Mouse (Mus musculus): ENCODE results near the gene Osbpl10.

Gene Osbpl10

DNA sequence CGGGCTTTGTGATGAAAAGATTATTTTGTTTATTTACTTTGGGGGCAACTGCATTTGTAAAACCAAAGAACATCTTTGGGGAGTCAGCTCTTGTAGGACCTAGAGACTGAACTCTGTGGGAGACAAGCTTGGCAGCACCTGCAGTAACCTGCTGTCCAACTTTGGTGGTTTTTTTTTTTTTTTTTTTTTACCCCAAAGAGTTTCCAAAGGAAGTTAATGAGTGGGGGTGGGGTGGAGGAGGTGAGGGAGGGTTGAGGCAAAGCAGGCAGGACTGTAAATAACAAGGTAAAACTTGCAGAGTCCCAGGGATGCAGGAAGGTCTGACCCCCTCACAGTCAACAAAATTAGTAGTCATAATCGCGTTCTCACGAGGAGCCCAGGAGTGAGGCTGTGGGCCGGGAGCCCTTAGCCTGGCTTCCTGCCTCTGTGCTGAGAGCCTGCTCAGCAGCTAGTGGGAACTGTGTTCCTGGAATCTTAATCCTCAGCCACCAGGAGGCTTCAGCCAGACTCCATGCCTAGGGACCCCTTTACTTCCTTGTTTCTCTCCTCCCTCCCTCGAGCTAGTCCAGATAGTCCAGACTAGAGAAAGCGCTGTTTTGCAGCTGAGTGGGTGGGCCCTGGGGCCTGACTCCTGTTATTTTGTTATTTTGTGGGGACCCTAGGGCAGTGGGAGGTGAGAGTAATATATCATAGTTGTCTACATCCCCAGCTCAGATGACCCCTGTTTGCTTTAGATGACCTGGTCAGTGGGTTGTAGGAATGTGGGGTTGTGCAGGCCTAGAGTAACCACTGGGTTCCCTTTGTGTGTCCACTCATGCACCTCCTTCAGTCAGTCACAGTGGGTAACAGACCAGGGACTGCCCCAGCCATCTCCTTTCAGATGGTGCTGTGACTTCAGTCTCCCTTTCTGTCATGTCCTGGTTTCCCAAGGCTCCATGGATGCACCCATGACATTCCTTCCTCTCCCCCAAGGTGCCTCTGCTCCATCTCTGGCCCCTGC lies 236.5 kb downstream of the Osbpl10 start:
- no peak for DNase-seq (ENCODE audit: low read depth, low spot score)

DNA sequence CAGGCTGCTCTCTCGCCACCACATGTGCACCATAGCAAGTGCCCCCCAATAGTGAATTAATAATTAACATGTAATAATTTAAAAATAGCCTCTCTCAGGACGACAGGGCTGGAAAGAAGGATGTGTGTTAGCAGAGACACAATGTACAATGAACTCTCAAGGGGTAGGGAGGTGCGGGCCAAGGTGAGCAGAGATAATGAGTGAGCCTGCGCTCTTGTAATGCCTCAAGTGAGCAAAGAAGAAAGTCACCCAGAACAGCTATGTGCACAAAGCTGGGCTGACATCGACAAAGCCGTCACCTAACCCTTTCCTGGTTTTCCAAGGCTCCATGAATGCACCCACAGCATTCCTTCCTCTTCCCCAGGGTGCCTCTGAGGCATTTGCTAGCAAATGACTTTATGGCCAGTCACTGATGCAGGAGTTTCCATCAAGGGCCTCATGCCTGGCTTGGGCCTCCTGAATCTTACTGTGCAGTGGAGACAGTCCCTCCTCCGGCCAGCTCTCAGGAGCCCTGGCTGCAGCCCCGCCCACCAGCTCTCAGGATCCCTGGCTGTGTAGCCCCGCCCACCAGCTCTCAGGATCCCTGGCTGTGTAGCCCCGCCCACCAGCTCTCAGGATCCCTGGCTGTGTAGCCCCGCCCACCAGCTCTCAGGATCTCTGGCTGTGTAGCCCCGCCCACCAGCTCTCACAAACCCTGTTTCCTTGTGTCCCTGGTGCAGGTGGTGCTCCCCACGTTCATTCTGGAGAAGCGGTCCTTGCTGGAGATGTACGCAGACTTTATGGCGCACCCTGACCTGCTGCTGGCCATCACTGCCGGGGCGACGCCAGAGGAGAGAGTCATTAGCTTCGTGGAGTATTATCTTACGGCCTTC lies 237.7 kb downstream of the Osbpl10 start:
- DNase-seq (ENCODE audit: low read depth, low spot score), result peak; percentile 23

DNA sequence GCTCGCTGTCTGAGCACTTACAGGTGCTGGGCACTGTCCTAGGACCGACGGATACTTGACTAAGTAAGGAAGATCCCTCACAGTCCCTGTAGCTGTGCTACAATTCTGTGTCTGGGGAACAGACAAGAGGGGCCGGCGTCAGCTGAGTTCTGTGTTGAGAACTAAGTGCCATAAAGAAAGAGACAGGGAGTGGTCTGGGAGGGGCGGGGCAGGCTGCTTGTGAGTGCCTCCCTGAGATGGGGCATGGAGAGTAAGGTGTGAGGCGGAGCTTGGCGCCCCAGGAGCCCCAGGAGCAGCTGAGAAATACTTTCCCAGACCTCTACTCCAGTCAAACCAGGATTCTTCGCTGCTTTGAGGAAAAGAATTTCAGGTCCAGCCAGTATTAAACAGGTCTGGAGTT lies 239.6 kb downstream of the Osbpl10 start:
- no peak for DNase-seq (ENCODE audit: low read depth, low spot score)

DNA sequence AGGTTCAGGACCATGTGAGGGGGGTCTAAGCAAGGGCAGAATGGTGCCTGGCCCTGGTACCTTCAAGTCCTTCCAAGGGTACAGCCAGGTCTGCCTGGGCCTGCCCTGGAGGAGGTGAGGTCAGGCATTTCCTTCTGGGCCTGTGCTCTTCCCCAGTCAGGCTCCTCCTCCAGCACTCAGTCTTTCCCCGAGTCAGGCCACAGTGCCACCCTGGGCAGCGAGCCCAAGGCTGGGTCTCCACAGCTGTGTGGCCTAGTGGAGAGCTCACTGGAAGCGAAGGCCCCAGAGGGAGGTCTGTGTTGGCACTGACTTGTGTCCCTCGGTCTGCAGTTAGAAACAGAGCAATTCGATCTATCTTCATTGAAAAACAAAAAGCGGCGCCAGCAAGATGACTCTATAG lies 242.1 kb downstream of the Osbpl10 start:
- no peak for DNase-seq (ENCODE audit: low read depth, low spot score)

DNA sequence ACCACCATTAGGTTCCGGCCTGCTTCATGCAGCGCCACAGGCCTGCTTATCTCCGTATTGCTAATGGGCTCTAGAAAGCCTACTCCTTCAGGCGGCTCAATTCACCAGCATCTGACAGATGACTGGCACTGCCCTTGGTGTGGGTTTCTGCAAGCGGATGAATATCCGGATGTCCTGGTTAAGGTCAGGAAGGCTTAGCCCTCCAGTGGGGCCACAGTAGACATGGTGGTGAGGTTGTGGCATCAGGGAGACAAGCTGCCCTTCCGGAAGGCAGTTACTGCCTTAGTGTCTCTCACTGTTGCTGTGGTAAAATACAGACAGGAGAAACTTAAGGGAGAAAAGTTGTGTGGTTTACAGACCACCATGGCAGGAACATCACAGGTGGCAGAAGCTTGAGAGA lies 242.9 kb downstream of the Osbpl10 start:
- DNase-seq (ENCODE audit: low read depth, low spot score), result no peak

DNA sequence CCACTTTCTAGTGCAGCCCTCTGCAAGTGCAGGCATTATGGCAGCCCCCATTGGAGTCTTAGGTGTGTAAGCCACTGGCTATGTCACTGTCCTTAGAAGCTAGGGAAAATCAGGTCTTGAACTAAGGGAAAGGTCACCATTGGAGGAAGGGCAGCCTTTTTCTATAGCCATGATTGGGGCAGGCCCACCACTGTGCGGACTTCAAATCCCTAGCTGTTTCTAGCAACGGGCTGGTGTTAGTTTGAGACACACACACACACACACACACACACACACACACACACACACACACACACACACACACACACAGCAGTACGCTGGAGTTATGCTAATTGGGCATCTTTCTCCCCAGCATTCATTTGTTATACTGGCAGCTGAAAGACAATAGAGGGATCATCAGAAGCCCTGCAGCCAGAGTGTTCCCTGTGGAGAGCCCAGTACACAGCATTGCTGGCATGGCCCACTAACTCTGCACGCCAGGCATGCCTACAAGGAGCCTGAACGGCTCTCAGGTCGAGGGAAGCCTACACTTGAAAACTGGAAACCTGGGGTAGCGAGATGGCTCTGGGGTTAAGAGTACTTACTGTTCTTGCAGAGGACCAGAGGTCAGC lies 246.5 kb downstream of the Osbpl10 start:
- DNase-seq (ENCODE audit: low read depth, low spot score), result no peak

DNA sequence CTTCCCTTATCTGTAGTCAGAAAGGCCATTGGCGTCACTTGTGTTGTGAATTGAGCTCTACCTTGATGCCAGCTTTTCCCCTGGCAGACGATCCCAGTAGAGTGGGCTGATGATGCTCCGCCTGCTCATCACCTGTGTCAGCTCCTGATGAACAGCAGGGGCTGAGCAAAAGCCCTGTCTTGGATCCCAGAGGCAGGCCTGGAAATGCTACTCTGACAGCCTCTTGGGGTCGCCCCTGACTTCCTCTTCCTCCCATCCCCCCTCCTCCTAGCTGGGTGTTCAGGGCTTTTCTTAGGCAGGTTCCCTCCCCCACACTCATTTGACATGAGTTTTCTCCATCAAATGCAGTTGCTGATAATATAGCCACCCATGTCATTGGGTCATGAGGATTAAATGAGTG lies 250.8 kb downstream of the Osbpl10 start:
- DNase-seq (ENCODE audit: low read depth, low spot score), result no peak

DNA sequence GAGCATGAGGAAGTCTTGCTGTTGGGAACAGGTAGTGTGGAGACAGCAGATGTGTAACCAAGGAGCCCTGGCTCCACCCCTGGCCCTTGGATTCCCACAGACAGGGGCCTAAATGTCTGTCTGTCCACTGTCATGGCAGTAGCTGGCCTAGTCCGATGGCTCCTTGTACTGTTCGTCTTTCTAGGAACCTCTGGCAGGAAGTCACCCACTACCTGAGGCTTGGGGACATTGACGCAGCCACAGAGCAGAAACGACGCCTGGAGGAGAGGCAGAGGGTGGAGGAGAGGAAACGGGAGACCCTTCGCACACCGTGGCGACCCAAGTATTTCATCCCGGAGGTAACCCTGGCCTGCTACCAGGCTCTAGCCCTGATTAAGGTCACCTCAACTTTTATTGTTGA lies 251.3 kb downstream of the Osbpl10 start:
- DNase-seq (ENCODE audit: low read depth, low spot score), result no peak

DNA sequence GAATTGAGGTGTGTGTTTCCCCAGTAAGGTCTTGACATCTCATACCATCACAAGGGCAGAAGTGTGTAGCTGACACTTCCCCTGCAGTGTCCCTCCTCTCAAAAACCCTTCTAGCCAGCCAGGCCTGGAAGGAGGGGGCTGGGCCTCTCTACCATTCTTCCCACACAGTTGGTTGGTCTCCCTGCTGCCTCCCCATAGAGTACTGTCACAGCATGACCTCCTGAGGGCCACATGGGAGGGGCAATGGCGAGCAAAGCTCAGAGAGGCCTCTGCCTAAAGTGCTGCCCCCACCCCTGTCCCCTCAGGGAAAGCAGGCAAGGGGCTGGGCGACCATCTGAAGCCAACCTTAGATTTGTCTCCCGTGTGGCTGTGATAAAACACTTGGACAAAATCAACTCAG lies 251.8 kb downstream of the Osbpl10 start:
- no peak for DNase-seq (ENCODE audit: low read depth, low spot score)

DNA sequence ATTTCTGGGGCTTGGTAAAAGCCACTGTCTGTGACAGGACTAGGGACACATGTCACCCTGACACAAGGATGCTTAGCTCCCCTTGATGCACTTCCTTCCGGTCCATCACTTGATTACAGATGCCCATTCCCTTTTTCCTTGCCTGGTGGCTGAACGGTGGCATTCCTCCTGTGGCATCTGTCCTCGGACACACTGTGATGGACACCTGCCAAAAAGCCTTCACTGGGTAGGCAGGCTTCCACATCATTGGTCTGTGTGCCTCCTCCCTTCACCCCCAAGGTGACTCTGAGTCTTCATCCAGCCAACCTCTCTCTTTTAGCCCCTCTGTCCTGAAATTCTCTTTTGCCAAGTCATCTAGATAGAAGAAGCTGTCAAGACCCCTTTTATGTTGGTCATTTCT lies 253.1 kb downstream of the Osbpl10 start:
- DNase-seq (ENCODE audit: low read depth, low spot score), result no peak

DNA sequence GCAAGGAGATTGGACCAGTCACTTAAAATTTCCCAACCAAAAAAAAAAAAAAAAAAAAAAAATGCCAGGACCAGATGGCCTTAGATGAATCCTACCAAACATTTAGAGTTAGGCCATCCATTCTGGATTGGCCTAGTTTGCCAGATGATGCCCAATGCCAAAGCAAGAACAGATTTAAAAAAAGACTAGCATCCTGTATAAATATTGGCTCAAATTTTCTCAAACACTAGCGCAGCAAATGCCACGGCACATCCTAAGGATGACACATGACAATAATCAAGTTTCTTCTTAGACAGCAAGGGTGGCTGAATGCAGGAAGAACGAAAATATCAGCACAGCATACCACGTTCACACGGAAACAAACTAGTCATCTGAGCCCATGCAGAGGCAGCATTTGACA lies 255.4 kb downstream of the Osbpl10 start:
- DNase-seq (ENCODE audit: low read depth, low spot score), result no peak

DNA sequence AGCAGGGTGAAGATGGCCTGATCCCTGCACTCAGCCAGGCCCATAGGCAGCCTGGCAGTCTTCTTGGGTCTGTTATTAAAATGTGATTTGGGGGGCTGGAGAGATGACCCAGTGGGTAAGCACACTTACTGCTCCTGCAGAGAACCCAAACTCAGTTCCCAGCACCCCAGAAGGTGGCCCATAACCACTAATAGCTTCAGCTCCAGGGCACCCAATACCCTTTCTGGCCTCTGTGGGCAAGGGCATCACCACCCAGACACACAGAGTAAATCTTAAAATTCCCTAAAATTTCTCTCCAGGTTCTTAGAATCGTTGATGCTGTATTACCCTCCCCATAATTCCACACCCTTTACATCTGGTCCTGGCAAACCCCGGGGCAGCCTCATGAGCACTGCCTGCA lies 256.2 kb downstream of the Osbpl10 start:
- DNase-seq (ENCODE audit: low read depth, low spot score), result no peak

DNA sequence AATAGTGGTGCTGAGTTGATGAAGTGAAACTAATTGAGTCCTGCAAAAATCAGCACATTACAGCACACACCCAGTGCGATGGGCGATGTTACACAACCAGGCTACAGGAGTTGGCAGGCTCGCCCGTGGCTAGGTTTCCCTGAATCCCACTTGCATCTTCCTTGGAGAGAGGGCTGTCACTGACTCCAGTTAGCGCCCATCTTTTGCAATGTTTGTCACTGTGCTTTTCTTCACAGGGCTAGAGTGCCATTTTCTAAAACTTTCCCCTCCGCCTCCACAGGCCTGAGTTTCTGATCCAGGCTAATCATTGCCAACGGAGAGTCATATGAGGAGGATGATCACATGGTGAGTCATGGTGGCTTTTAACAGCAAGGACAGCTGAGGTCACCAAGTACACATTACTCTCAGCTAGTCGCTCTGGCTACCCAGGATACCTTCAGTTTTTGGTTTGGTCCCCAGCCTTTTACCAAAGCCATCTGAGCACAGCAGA lies 258.0 kb downstream of the Osbpl10 start:
- no peak for DNase-seq (ENCODE audit: low read depth, low spot score)

DNA sequence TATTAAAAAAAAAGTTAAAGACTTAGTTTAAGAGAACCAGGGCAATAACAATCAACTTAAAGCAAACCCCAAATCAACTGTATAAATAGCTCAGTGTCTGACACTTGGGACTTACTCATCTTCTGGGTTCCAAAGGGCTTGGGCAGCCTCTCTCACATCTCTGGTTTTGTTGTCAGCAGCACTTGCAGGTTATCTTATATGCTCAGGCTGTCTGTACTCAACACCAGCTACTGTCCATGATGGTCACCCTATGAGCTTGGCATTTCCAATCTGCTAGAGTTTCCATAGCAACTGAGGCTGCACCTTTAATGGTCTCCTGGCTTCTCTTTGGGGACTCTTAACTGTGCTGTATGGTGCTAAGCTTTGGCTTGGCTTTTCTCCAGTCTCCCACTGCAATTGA lies 259.6 kb downstream of the Osbpl10 start:
- no peak for DNase-seq (ENCODE audit: low read depth, low spot score)

DNA sequence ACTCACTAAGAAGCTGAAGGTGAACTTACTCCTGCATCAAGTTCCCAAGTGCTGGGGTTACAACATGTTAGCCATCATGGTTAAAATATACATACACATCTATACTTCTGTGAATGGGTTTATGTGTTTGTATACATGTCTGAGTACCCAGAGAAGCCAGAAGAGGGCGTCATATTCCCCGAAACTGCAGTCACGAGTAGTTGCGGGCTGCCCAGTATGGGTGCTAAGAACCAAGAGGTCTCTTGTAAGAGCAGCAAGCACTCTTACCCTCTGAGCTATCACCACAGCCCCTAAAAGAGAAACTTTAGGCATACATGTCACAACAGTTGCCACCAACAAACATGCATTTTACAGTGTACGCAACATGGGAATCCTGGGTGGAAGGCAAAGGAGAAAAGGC lies 261.5 kb downstream of the Osbpl10 start:
- no peak for DNase-seq (ENCODE audit: low read depth, low spot score)

DNA sequence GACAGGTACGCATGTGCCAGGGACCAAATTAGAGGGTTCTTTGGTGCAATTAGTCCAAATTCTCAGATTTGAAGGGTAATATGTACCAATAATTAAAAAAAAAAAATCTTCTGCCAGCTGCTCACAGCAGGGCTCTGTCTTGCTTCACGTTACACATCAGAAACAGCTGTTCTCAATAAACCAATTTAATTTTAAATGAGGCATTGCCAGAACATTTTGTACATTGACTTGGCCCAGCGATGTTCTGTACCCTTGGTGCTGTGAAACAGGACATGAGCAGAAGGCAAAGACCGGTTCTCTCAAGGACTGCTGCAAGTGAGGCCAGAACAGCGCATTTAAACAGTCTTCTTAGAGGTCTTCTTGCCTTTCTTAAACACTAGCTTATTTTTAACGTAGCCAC lies 265.3 kb downstream of the Osbpl10 start:
- no peak for DNase-seq (ENCODE audit: low read depth, low spot score)

DNA sequence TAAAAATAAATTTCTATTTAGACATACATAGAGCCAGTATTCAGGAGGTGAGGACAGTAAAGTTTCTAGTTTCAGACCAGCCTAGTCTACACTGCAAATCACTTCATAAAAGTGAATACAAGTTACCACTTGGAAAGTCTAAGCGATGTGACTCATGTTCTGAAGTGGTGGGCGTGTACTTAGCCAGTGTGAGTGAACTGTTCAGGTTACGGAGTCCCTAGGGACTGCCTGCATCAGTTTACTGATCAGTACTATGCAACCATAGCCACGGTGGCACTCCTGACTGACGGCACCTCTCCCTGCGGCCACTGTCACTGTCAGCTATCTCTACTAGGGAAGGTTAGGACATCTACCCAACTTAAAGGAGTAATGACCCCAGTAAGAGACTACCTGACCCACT lies 266.7 kb downstream of the Osbpl10 start:
- no peak for DNase-seq (ENCODE audit: low read depth, low spot score)

DNA sequence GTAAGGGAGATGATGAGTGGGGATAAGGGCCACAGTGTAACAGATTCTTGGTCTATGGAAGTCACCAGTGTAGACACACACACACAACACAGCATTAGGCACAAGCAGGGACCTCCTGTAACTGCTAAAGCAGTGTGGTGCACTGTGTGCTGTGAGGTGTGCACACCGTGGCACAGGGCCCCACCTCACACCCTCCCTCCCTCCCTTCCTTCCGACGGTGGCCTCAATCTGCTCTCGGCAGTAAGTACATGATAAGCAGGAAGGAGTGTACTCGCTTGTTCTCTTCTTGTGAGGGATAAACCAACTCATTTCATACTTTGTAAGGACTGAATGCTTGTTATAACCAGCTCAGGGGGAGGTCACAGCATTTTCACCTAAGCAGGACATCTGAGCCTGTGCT lies 270.8 kb downstream of the Osbpl10 start:
- no peak for DNase-seq (ENCODE audit: low read depth, low spot score)

DNA sequence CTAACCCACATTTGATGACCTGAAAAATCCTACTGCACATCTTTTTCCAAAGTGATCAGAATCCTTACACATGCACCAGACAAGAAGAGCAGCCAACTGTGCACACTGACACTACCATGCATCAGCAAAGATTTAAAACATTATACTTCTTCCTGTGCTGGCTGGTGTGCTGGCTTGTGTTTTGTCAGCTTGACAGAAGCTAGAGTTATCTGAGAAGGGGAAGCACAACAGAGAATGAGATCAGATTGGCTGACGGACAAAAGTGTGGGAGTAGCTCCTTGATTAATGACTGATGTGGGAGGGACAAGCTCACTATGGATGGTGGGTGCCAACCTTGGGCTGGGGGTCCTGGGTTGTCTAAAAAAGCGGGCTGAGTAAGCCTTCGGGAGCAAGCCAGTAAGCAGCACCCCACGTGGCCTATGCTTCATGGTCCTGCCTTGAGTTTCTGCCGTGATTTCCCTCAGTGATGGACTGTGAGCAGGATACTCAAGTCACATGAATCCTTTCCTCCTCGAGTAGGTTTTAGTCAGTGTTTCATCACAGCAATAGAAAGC lies 279.4 kb downstream of the Osbpl10 start:
- no peak for DNase-seq (ENCODE audit: low read depth, low spot score)

DNA sequence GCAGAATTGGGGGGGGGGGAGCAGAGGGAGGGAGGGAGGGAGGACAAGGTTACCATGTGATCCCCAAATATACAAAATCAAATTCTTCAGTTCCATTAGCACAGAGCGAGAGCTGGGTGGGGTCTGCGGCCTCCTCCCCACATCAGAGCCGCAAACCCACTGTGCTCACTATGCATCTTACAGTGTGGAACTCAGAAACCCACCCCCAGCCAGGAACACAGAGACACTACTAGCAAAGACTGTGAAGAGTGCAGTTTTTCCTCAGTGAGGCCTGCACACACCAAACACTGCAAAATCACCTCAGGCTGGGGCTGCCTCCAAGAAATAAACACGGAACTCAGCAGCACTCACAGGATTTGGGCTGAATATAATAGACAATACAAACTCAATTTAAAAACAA lies 281.5 kb downstream of the Osbpl10 start:
- no peak for DNase-seq (ENCODE audit: low read depth, low spot score)

DNA sequence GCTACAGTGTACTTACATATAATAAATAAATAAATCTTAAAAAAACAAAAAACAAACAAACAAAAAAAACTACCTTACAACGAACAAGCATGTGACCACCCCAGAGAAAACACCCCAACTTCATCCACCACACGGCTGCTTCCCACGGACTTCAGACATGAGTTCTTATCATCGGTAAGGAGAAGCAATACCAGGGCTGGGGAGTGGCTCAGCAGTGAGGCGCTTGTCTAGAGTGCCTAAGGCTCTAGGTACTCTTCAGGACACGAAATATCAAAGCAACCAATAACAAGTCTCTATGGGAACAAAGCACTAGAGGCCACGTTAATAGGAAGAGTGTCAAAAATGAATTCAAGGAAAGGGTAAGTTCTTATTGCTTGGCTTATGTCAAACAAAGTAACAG lies 282.1 kb downstream of the Osbpl10 start:
- DNase-seq (ENCODE audit: low read depth, low spot score), result no peak

DNA sequence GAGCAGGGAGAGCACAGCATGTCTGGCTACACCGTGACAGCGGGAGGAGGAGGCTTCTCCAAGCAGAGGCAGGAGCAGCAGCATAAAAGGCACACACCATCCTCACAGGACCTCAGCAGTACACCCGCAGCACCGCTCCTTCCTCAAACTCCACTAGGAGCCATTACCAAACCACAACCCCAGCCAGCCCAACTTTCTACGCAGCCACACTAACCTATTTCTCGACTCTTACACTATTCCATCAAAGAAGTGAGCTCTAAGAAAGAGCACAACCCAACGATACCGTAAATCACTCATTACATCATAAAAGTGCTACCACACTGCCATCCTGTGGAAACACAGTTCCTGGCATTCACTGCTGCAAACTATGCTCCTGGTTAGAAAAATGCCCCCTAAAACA lies 283.1 kb downstream of the Osbpl10 start:
- peak; percentile 9 for DNase-seq (ENCODE audit: low read depth, low spot score)

Data from retina, postnatal 7 days (tissue).